Mouse (Mus musculus) sigmoid colon, adult 10 weeks (tissue): ENCODE measurements around the gene Lrrd1. TPM values are rescaled to one million over a fixed set of nuclear protein-coding genes. Genes with fewer than 3 reads are reported as not detected.

Source experiments
- polyA plus RNA-seq: library from polyadenylated mRNA; stranded (reverse); fragments of 350-450 nt; fragmentation: Illumina TruSeq; extraction: RNeasy Lipid Tissue Mini Kit (QIAGEN cat#74804); gene quantifications from one replicate; pipeline ENCODE4 v1.2.3, GENCODE M21; 2014; ENCODE audit warnings: low read depth, low replicate concordance

The Lrrd1 gene
- polyA plus RNA-seq: not detected

GRCm38 (mm10) chr5:3845026-3845425 lies at the start of gene Lrrd1:
Lrrd1 (plus strand) TSS chr5:3845173.

GRCm38 (mm10) chr5:3802433-3803291 lies 42.3 kb upstream of the Lrrd1 start, which contains the start of the genes Ankib1 and Krit1:
Ankib1 (minus strand) TSS chr5:3802925.
Krit1 (plus strand) TSS chr5:3803184.

GRCm38 (mm10) chr5:3893459-3894293 lies 48.7 kb downstream of the Lrrd1 start, which contains the start of gene Mterf1a:
Mterf1a (minus strand) TSS chr5:3893933.

Other genes with a start within 250 kb of the Lrrd1 start
- gene Pex1, start 249.1 kb upstream of the Lrrd1 start, polyA plus RNA-seq: 34.3 TPM
- 21.3 TPM for gene Rbm48, start 248.6 kb upstream of the Lrrd1 start, polyA plus RNA-seq
- gene Tmbim7, start 194.0 kb upstream of the Lrrd1 start, polyA plus RNA-seq: not detected
- 140 TPM for gene Gatad1, start 188.0 kb upstream of the Lrrd1 start, polyA plus RNA-seq
- gene Ankib1, start 42.2 kb upstream of the Lrrd1 start, polyA plus RNA-seq: 69.5 TPM
- 122 TPM for gene Krit1, start 42.0 kb upstream of the Lrrd1 start, polyA plus RNA-seq
- 25.3 TPM for gene Mterf1a, start 48.8 kb downstream of the Lrrd1 start, polyA plus RNA-seq
- gene Akap9, start 82.9 kb downstream of the Lrrd1 start, polyA plus RNA-seq: 172 TPM